Mouse (Mus musculus) lung, embryonic 14.5 days (tissue): ENCODE data around the gene Crk. TPM values are rescaled to one million over a fixed set of nuclear protein-coding genes. Genes with fewer than 3 reads are reported as not detected.

Experiments
- ATAC-seq: fragments of 200-750 bp; cut with Nextera tagmentation; 2 replicates; pipeline ENCODE4 v1.8.0; 2017; ENCODE audit warnings: mild to moderate bottlenecking, moderate TSS enrichment, moderate library complexity; ENCODE audit not compliant: insufficient read depth
- DNase-seq: peaks from one replicate; pipeline ENCODE4 v3.0.0-alpha.2; 2015
- H3K27ac ChIP-seq: fragments of 300-500 bp; sonication (generic); 2 replicates; pipeline ENCODE4 v1.5.1; 2014; ENCODE audit warnings: low read depth, mild to moderate bottlenecking, moderate library complexity
- H3K27me3 ChIP-seq: fragments of 300-500 bp; sonication (generic); 2 replicates; pipeline ENCODE4 v1.6.1; 2014; ENCODE audit warnings: low read length, control low read depth; ENCODE audit not compliant: insufficient read depth
- H3K36me3 ChIP-seq: fragments of 300-500 bp; sonication (generic); 2 replicates; pipeline ENCODE4 v1.6.1; 2014; ENCODE audit warnings: control low read depth; ENCODE audit not compliant: insufficient read depth
- H3K4me1 ChIP-seq: fragments of 300-500 bp; sonication (generic); 2 replicates; pipeline ENCODE4 v1.6.1; 2014; ENCODE audit warnings: antibody characterized with exemption, control low read depth; ENCODE audit not compliant: insufficient read depth
- H3K4me2 ChIP-seq: fragments of 300-500 bp; sonication (generic); 2 replicates; pipeline ENCODE4 v1.6.1; 2014; ENCODE audit warnings: mild to moderate bottlenecking
- H3K4me3 ChIP-seq: fragments of 300-500 bp; sonication (generic); 2 replicates; pipeline ENCODE4 v1.5.1; 2014; ENCODE audit warnings: low read depth, low read length
- H3K9ac ChIP-seq: fragments of 300-500 bp; sonication (generic); 2 replicates; pipeline ENCODE4 v1.6.1; 2014
- H3K9me3 ChIP-seq: fragments of 300-500 bp; sonication (generic); 2 replicates; pipeline ENCODE4 v1.6.1; 2016; ENCODE audit warnings: low read depth, low read length, control low read depth
- CTCF ChIP-seq: IDR thresholded peaks from 2 replicates; pipeline ENCODE4 v1.5.1; 2016; ENCODE audit warnings: antibody characterized with exemption, low read depth
- WGBS: fragments of 180-500 bp; shearing (Covaris S2); extraction: QIAGEN DNeasy Blood & Tissue Kit; methylation state at CpG from one replicate; pipeline ENCODE4 v1.1.7; 2014; 5-methylcytosine and 5-hydroxymethylcytosine counted together
- polyA plus RNA-seq: library from polyadenylated mRNA; unstranded; fragments of >200 nt; fragmentation: Nextera tagmentation; extraction: Ambion mirVana; gene quantifications from 2 replicates; pipeline ENCODE4 v1.2.1, GENCODE M21; 2014

The Crk gene
- polyA plus RNA-seq, 1 experiment from 2014 or later: 116 TPM

GRCm38 (mm10) chr11:75662131-75662530 lies 16.9 kb upstream of the Crk start:
- no peak overlapping the region for H3K4me2 ChIP-seq
- ATAC-seq: no peak
- H3K9me3 ChIP-seq: no peaks in the 10 kb centered on the region
- TF ChIP-seq CTCF: no peak
- no peak overlapping the region for H3K4me3 ChIP-seq
- H3K27me3 ChIP-seq: no peaks in the 10 kb centered on the region
- H3K36me3 ChIP-seq: peaks cover 81% of the 10 kb centered on the region
- no peak overlapping the region for H3K9ac ChIP-seq
- 86% methylated on average over 7 of the region's 7 CpGs for WGBS
- H3K4me1 ChIP-seq: peaks cover 2% of the 10 kb centered on the region; the same call in 1 of the 2 replicates
- no peak for DNase-seq
- no peak overlapping the region for H3K27ac ChIP-seq

GRCm38 (mm10) chr11:75666296-75666695 lies 12.8 kb upstream of the Crk start:
- 93% methylated on average over 6 of the region's 6 CpGs for WGBS
- Histone ChIP-seq H3K9ac (no peak overlapping the region), H3K9me3 (no peaks in the 10 kb centered on the region), H3K36me3 (peaks cover 90% of the 10 kb centered on the region), H3K27me3 (no peaks in the 10 kb centered on the region), H3K4me2 (no peak overlapping the region), H3K4me3 (no peak overlapping the region), H3K27ac (no peak overlapping the region), H3K4me1 (no peaks in the 10 kb centered on the region)
- TF ChIP-seq CTCF: no peak
- no peak for DNase-seq
- ATAC-seq: no peak

- Histone ChIP-seq H3K9ac (no peak overlapping the region), H3K27ac (no peak overlapping the region), H3K36me3 (peaks cover 94% of the 10 kb centered on the region), H3K4me3 (no peak overlapping the region), H3K4me1 (no peaks in the 10 kb centered on the region), H3K27me3 (no peaks in the 10 kb centered on the region), H3K4me2 (no peak overlapping the region), H3K9me3 (no peaks in the 10 kb centered on the region)
- 92% methylated on average over 3 of the region's 3 CpGs for WGBS
- no peak for TF ChIP-seq CTCF
- ATAC-seq (no peak), DNase-seq (no peak)
Observed at GRCm38 (mm10) chr11:75668621-75669020, 10.4 kb upstream of the Crk start.

GRCm38 (mm10) chr11:75669176-75669852 lies 9.7 kb upstream of the Crk start:
- ATAC-seq (no peak), DNase-seq (no peak)
- WGBS: 82% methylated on average over 11 of the region's 11 CpGs
- H3K27me3 ChIP-seq: no peaks in the 10 kb centered on the region
- no peak overlapping the region for H3K9ac ChIP-seq
- no peak overlapping the region for H3K27ac ChIP-seq
- peaks cover 91% of the 10 kb centered on the region for H3K36me3 ChIP-seq
- no peaks in the 10 kb centered on the region for H3K4me1 ChIP-seq
- H3K4me3 ChIP-seq: no peak overlapping the region
- no peaks in the 10 kb centered on the region for H3K9me3 ChIP-seq
- H3K4me2 ChIP-seq: no peak overlapping the region
- TF ChIP-seq CTCF: no peak

GRCm38 (mm10) chr11:75669853-75670200 lies 9.2 kb upstream of the Crk start:
- peaks cover 88% of the 10 kb centered on the region for H3K36me3 ChIP-seq
- no peak for TF ChIP-seq CTCF
- H3K4me1 ChIP-seq: no peaks in the 10 kb centered on the region
- DNase-seq: no peak
- ATAC-seq: no peak
- no peaks in the 10 kb centered on the region for H3K9me3 ChIP-seq
- no peak overlapping the region for H3K4me3 ChIP-seq
- H3K27ac ChIP-seq: no peak overlapping the region
- H3K27me3 ChIP-seq: no peaks in the 10 kb centered on the region
- H3K4me2 ChIP-seq: no peak overlapping the region
- no peak overlapping the region for H3K9ac ChIP-seq
- 86% methylated on average over 12 of the region's 12 CpGs for WGBS

GRCm38 (mm10) chr11:75671426-75672180 lies 7.5 kb upstream of the Crk start:
- TF ChIP-seq CTCF: no peak
- DNase-seq (no peak), ATAC-seq (no peak)
- 82% methylated on average over 22 of the region's 22 CpGs for WGBS
- H3K27me3 ChIP-seq: no peaks in the 10 kb centered on the region
- H3K36me3 ChIP-seq: peaks cover 71% of the 10 kb centered on the region
- no peaks in the 10 kb centered on the region for H3K4me1 ChIP-seq
- no peaks in the 10 kb centered on the region for H3K9me3 ChIP-seq
- no peak overlapping the region for H3K27ac ChIP-seq
- no peak overlapping the region for H3K9ac ChIP-seq
- no peak overlapping the region for H3K4me3 ChIP-seq
- no peak overlapping the region for H3K4me2 ChIP-seq

GRCm38 (mm10) chr11:75673411-75673810 lies 5.6 kb upstream of the Crk start:
- no peak overlapping the region for H3K4me3 ChIP-seq
- H3K4me2 ChIP-seq: no peak overlapping the region
- H3K36me3 ChIP-seq: peaks cover 55% of the 10 kb centered on the region
- no peak overlapping the region for H3K9ac ChIP-seq
- H3K9me3 ChIP-seq: no peaks in the 10 kb centered on the region
- no peak for DNase-seq
- no peak for ATAC-seq
- no peak for TF ChIP-seq CTCF
- no peaks in the 10 kb centered on the region for H3K27me3 ChIP-seq
- no peak overlapping the region for H3K27ac ChIP-seq
- 92% methylated on average over 5 of the region's 5 CpGs for WGBS
- H3K4me1 ChIP-seq: no peaks in the 10 kb centered on the region
